Mouse (Mus musculus): ENCODE data around the gene Ankrd24. TPM values are rescaled to one million over a fixed set of nuclear protein-coding genes. Genes with fewer than 3 reads are reported as not detected.

Ankrd24 gene
- polyA plus RNA-seq, 1 experiment from 2014 or later, result 5.2 TPM

DNA sequence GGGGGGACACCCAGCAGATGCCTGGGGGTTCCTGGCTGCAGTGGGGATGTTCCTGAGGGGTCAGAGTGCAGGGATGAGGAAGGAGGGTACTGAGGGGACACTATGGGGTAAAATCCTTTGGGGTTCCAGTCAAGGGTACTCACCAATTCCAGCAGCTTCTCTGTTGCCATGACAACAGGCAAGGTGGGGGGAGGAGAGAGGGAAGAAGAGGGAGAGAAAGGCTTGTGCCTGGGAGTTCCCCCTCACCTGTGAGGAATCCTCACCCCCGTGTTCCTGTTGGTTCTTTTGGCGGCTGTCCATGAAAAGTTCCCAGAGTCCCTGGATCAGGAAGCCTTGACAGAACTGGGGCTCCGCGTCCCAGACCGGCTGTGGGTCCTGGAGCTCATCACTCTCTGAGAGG, 32.7 kb upstream of the Ankrd24 start:
- H3K9ac ChIP-seq (ENCODE audit: low read length), result no peak overlapping the region
- WGBS, result 57% methylated on average over 5 of the region's 5 CpGs
- no peak overlapping the region for H3K27ac ChIP-seq (ENCODE audit: low read depth, low read length)
- no peaks in the 10 kb centered on the region for H3K9me3 ChIP-seq (replicated peaks; ENCODE audit: control insufficient read depth, low read length)
- no peak overlapping the region for H3K4me2 ChIP-seq (ENCODE audit: low read length)
- no peaks in the 10 kb centered on the region for H3K36me3 ChIP-seq (ENCODE audit: control insufficient read depth, insufficient read depth, low read length)
- H3K4me3 ChIP-seq (ENCODE audit: low read depth, low read length), result no peak overlapping the region
- ATAC-seq (no peak), DNase-seq (ENCODE audit: low spot score) (no peak)
- peaks cover 28% of the 10 kb centered on the region for H3K4me1 ChIP-seq (ENCODE audit: control insufficient read depth, insufficient read depth, low read length)
- H3K27me3 ChIP-seq (replicated peaks; ENCODE audit: control insufficient read depth, insufficient read depth, low read length), result peaks cover 22% of the 10 kb centered on the region

DNA sequence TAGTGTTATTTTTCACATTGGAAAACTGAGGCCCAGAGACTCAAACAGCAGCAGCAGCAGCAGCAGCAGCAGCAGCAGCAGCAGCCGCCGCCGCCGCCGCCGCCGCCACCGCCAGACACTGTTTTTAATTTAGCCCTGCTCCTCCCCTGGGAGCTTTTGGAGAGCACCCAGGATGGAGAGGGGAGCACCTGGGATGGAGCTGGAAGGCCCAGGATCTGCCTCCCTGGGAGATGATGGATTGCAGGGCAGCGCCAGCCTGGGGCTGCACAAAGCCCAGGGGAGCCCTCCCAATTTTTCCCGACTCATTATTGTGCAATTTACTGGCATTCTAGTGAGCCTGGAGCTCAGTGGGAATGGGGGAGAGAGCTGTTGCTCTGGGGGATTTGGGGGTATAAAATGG, 31.7 kb upstream of the Ankrd24 start:
- WGBS, result 3% methylated on average over 10 of the region's 10 CpGs
- Histone ChIP-seq H3K4me2 (ENCODE audit: low read length) (peak overlapping the region; percentile 26), H3K27ac (ENCODE audit: low read depth, low read length) (peak overlapping the region; percentile 33; the same call in 1 of the 2 replicates), H3K36me3 (ENCODE audit: control insufficient read depth, insufficient read depth, low read length) (no peaks in the 10 kb centered on the region), H3K27me3 (replicated peaks; ENCODE audit: control insufficient read depth, insufficient read depth, low read length) (peaks cover 22% of the 10 kb centered on the region), H3K4me1 (ENCODE audit: control insufficient read depth, insufficient read depth, low read length) (peaks cover 36% of the 10 kb centered on the region), H3K9me3 (replicated peaks; ENCODE audit: control insufficient read depth, low read length) (no peaks in the 10 kb centered on the region), H3K9ac (ENCODE audit: low read length) (no peak overlapping the region), H3K4me3 (ENCODE audit: low read depth, low read length) (no peak overlapping the region)
- ATAC-seq, result no peak
- peak; percentile 63 for DNase-seq (ENCODE audit: low spot score)

DNA sequence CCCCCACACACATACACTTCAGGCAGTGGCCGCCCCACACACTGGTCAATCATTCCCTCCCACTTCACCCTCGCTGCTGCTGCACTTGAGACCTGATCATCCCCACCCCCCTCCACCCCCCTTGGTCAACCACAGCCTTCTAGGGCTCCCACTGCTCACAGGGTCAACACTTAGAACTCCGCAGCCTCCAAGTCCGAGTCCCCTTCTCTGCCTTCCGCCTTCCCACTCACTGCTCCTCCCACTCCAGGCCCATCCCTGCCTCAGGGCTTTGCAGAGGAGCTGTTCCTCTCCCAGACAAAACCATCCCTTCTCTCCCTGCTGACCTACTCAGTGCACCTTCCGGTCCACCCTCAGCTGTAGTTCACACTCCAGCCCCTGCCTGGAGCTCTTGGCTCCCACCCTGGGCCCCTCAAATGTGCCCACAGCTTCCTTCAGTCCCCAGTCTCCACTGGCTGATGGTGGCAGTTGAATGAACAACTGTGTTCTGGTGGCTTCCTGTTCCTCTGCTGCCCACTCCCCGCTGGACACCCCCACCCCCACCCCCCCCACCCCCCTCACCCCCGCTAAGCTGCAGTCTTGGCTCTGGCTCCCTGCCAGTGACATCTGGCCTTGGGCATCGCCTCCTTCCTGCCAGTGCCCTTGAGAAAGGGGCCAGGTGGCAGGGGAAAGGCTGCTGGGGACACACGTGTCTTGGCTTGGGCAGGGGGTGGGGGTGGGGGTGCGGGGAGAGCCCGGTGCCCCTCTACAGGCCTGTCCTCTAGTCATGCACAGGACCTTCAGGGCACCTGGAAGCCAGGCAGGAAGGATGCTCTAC, 31.0 kb upstream of the Ankrd24 start:
- H3K4me3 ChIP-seq (ENCODE audit: low read depth, low read length), result no peak overlapping the region
- H3K4me1 ChIP-seq (ENCODE audit: control insufficient read depth, insufficient read depth, low read length), result peaks cover 36% of the 10 kb centered on the region
- WGBS, result 6% methylated on average over 10 of the region's 12 CpGs
- DNase-seq (ENCODE audit: low spot score), result peak; percentile 41
- no peaks in the 10 kb centered on the region for H3K9me3 ChIP-seq (replicated peaks; ENCODE audit: control insufficient read depth, low read length)
- ATAC-seq, result no peak; the same call in 1 of the 2 replicates
- H3K36me3 ChIP-seq (ENCODE audit: control insufficient read depth, insufficient read depth, low read length), result no peaks in the 10 kb centered on the region
- no peak overlapping the region for H3K9ac ChIP-seq (ENCODE audit: low read length)
- H3K4me2 ChIP-seq (ENCODE audit: low read length), result peak overlapping the region; percentile 26; the same call in 1 of the 2 replicates
- peaks cover 22% of the 10 kb centered on the region for H3K27me3 ChIP-seq (replicated peaks; ENCODE audit: control insufficient read depth, insufficient read depth, low read length)
- H3K27ac ChIP-seq (ENCODE audit: low read depth, low read length), result peak overlapping the region; percentile 33; the same call in 1 of the 2 replicates

DNA sequence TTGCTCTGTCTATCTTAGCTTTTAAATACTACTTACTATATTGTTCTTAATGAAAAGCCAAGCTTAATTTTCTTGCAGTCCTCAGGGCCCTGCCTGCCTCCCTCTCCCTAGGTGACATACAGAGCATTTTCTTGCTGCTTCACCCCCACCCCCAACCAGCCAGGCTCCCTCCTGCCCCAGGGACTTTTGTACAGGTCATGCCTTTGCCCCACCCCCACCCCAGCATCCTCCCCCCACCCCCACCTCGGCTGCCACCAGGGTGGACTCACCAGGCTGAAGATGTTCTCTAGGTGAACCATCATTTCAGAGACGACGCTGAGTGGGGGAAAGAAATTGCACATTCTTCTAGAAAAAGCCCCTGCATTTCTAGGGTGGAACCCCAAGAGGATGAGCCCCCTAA, 30.0 kb upstream of the Ankrd24 start:
- Histone ChIP-seq H3K36me3 (ENCODE audit: control insufficient read depth, insufficient read depth, low read length) (no peaks in the 10 kb centered on the region), H3K4me1 (ENCODE audit: control insufficient read depth, insufficient read depth, low read length) (peaks cover 39% of the 10 kb centered on the region), H3K9me3 (replicated peaks; ENCODE audit: control insufficient read depth, low read length) (no peaks in the 10 kb centered on the region), H3K4me2 (ENCODE audit: low read length) (no peak overlapping the region), H3K27ac (ENCODE audit: low read depth, low read length) (no peak overlapping the region), H3K27me3 (replicated peaks; ENCODE audit: control insufficient read depth, insufficient read depth, low read length) (peaks cover 22% of the 10 kb centered on the region), H3K4me3 (ENCODE audit: low read depth, low read length) (no peak overlapping the region), H3K9ac (ENCODE audit: low read length) (no peak overlapping the region)
- ATAC-seq, result no peak
- no peak for DNase-seq (ENCODE audit: low spot score)
- 44% methylated on average over 3 of the region's 3 CpGs for WGBS

DNA sequence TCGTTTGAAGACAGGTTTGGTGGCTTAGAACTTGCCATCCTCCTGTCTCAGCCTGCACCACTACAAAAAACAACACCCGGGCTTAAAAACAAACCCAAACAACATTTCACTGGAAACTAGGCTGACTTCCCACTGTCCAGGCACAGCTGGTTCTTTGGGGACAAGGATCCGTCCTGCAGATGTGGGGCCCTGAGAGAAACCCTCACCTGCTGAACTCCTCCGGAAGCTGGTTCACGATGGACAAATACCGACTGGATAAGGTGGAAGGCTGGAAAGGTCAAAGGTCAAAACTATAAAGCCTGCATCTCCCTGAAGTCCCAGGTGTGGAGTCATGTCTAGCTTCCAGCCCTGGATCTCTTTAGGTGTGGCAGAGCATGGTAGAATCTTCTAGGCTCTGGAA, 29.5 kb upstream of the Ankrd24 start:
- no peak for ATAC-seq
- DNase-seq (ENCODE audit: low spot score), result no peak
- 56% methylated on average over 6 of the region's 6 CpGs for WGBS
- Histone ChIP-seq H3K9me3 (replicated peaks; ENCODE audit: control insufficient read depth, low read length) (no peaks in the 10 kb centered on the region), H3K27ac (ENCODE audit: low read depth, low read length) (no peak overlapping the region), H3K9ac (ENCODE audit: low read length) (no peak overlapping the region), H3K4me3 (ENCODE audit: low read depth, low read length) (no peak overlapping the region), H3K36me3 (ENCODE audit: control insufficient read depth, insufficient read depth, low read length) (no peaks in the 10 kb centered on the region), H3K27me3 (replicated peaks; ENCODE audit: control insufficient read depth, insufficient read depth, low read length) (peaks cover 19% of the 10 kb centered on the region), H3K4me1 (ENCODE audit: control insufficient read depth, insufficient read depth, low read length) (peaks cover 39% of the 10 kb centered on the region), H3K4me2 (ENCODE audit: low read length) (no peak overlapping the region)

DNA sequence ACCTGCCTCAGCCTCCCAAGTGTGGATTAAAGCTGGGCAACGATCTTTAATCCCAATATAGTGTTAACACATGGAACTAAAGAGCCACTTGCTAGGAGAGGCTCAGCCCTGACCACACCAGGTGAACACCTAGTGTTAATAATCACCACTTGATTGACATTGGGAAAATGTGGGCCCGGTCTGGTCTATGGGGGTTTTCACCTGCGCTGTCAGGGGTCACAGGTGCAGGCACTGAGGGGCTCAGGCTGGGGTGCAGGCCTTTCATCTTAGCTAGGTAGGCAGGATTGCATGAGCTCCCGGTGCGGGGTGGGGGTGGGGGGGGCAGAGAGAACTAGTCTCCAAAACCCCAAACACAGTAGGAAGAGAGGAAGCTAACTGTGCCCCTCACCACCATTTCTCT, 28.7 kb upstream of the Ankrd24 start:
- 75% methylated on average over 5 of the region's 5 CpGs for WGBS
- peaks cover 39% of the 10 kb centered on the region for H3K4me1 ChIP-seq (ENCODE audit: control insufficient read depth, insufficient read depth, low read length)

DNA sequence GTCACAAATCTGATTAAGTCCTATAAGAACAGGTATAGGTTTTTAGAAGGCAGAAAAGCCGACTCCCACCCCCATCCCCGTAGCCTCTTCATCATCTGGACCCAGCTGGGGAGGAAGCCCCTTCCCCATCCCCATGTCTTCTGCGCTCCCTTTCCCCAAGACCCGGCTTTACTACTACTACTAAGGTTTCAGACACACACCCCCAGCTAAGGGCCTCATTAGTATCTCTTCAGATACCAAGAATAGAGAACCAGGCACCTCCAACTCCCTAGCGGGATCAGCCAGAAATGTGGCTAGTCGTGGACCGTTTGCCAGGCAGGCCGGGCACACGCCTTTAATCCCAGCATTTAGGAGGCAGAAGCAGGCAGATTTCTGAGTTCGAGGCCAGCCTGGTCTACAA, 28.2 kb upstream of the Ankrd24 start:
- Histone ChIP-seq H3K27me3 (replicated peaks; ENCODE audit: control insufficient read depth, insufficient read depth, low read length) (peaks cover 9% of the 10 kb centered on the region; the same call in 1 of the 2 replicates), H3K4me2 (ENCODE audit: low read length) (no peak overlapping the region), H3K27ac (ENCODE audit: low read depth, low read length) (no peak overlapping the region), H3K4me1 (ENCODE audit: control insufficient read depth, insufficient read depth, low read length) (peaks cover 39% of the 10 kb centered on the region), H3K9ac (ENCODE audit: low read length) (no peak overlapping the region), H3K4me3 (ENCODE audit: low read depth, low read length) (no peak overlapping the region), H3K9me3 (replicated peaks; ENCODE audit: control insufficient read depth, low read length) (no peaks in the 10 kb centered on the region), H3K36me3 (ENCODE audit: control insufficient read depth, insufficient read depth, low read length) (no peaks in the 10 kb centered on the region)
- 55% methylated on average over 10 of the region's 10 CpGs for WGBS
- DNase-seq (ENCODE audit: low spot score) (no peak), ATAC-seq (no peak)

More for the DNA sequence above, 28.7 kb upstream of the Ankrd24 start:
- Histone ChIP-seq H3K4me2 (ENCODE audit: low read length) (no peak overlapping the region), H3K36me3 (ENCODE audit: control insufficient read depth, insufficient read depth, low read length) (no peaks in the 10 kb centered on the region), H3K9ac (ENCODE audit: low read length) (no peak overlapping the region), H3K9me3 (replicated peaks; ENCODE audit: control insufficient read depth, low read length) (no peaks in the 10 kb centered on the region), H3K4me3 (ENCODE audit: low read depth, low read length) (no peak overlapping the region), H3K27me3 (replicated peaks; ENCODE audit: control insufficient read depth, insufficient read depth, low read length) (peaks cover 12% of the 10 kb centered on the region; the same call in 1 of the 2 replicates), H3K27ac (ENCODE audit: low read depth, low read length) (no peak overlapping the region)
- ATAC-seq, result no peak
- no peak for DNase-seq (ENCODE audit: low spot score)

DNA sequence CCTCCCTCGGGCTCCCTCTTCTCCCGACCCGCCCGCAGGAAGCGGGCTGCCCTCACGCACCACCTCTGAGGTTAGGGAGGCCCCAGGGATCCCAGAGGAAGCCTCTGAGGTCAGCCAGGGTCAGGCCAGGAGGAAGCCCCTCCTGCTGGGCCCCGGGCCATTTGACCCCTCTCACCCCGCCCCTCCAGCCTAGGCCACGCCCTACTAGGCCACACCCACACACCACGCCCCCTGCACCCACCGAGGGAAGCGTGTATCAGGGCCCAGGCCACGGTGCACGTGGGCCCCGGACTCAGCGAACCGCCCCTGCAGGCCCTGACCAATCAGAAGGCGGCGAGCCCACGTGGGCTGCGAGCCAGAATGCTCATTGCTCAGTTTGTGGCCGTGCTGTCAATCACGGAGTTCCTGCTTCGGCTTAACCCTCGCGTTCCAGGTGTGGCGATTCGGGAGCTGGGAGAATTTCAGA, 27.6 kb upstream of the Ankrd24 start, which contains the start of gene Tle6:
Gene Tle6 (minus strand): TSS at position 336 of the 466 bp plus-strand sequence.
- peak; percentile 78 for ATAC-seq
- peak; percentile 98 for DNase-seq (ENCODE audit: low spot score)
- Histone ChIP-seq H3K9ac (ENCODE audit: low read length) (no peak within 1 kb of the TSS; the same call in 1 of the 2 replicates), H3K9me3 (replicated peaks; ENCODE audit: control insufficient read depth, low read length) (no peaks in the 10 kb centered on the region), H3K4me2 (ENCODE audit: low read length) (peak within 1 kb of the TSS; percentile 44), H3K4me3 (ENCODE audit: low read depth, low read length) (no peak within 1 kb of the TSS; the same call in 1 of the 2 replicates), H3K27me3 (replicated peaks; ENCODE audit: control insufficient read depth, insufficient read depth, low read length) (peaks cover 4% of the 10 kb centered on the region; the same call in 1 of the 2 replicates), H3K4me1 (ENCODE audit: control insufficient read depth, insufficient read depth, low read length) (peaks cover 36% of the 10 kb centered on the region), H3K36me3 (ENCODE audit: control insufficient read depth, insufficient read depth, low read length) (no peaks in the 10 kb centered on the region), H3K27ac (ENCODE audit: low read depth, low read length) (no peak within 1 kb of the TSS)
- WGBS, result under 1% methylated on average over 28 of the region's 28 CpGs

DNA sequence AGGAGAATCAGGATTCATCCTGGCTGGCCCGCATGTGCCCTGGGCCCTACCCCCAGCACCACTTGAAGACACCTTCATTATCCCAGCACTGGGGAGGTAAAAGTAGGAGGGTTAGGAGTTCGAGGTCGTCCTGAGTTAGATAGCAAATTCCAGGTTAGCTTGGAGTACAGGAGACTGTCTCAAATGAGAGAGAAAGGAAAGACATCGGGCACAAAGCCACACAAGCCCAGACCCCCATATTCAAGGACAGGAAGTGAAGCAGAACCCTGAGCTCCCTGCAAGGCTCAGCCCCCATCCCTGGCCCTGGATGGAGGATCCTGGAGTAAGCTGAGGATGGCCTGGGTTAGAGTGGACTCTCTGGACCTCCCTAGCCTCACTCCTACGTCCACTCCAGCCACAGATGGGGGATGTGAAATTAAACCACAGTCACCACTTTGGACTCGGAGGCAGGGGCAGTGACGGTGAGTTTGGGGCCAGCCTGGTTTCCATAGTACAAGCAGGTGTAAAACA, 26.9 kb upstream of the Ankrd24 start:
- Histone ChIP-seq H3K27ac (ENCODE audit: low read depth, low read length) (no peak overlapping the region), H3K4me1 (ENCODE audit: control insufficient read depth, insufficient read depth, low read length) (peaks cover 29% of the 10 kb centered on the region), H3K27me3 (replicated peaks; ENCODE audit: control insufficient read depth, insufficient read depth, low read length) (no peaks in the 10 kb centered on the region), H3K9ac (ENCODE audit: low read length) (no peak overlapping the region), H3K36me3 (ENCODE audit: control insufficient read depth, insufficient read depth, low read length) (no peaks in the 10 kb centered on the region), H3K9me3 (replicated peaks; ENCODE audit: control insufficient read depth, low read length) (no peaks in the 10 kb centered on the region), H3K4me2 (ENCODE audit: low read length) (peak overlapping the region; percentile 44; the same call in 1 of the 2 replicates), H3K4me3 (ENCODE audit: low read depth, low read length) (no peak overlapping the region)
- ATAC-seq (no peak), DNase-seq (ENCODE audit: low spot score) (no peak)
- 20% methylated on average over 7 of the region's 7 CpGs for WGBS

Measured in forebrain, embryonic 14.5 days (tissue).